In the genomic region with DNA sequence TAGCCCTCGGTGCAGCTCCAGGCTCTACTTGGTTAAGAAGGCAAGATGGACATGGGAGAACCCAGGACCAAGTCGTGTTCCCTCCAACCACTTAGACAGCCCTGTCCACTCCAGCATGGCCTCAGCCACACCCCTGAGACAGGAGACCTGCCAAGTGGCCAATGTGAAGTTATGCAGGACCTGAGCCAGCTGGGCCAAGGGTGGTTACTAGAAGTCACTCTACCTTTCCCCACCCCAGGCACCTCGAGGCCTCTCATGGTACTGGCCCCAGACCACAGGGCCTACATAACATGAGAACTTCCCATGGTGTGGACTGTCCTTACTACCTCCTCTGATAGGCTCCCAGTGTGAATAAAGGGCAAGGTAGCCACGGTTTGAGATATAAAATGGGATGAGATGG, we compare ENCODE assay signal across 10 mouse cellular contexts. TPM values are rescaled to one million over a fixed set of nuclear protein-coding genes. Genes with fewer than 3 reads are reported as not detected.
DNase-seq lines count a peak whose midpoint lies in the region; ATAC-seq and TF ChIP-seq lines count a peak whose summit lies in the region.
"Had no signal": no experiment of that assay in that cellular context is flagged by ENCODE, and none has a peak within 500 bp of the region (broad histone marks: within the 10 kb centered on the region; RNA-seq: fewer than 3 reads in every experiment).

No protein-coding gene starts in this region.

- H3K36me3 ChIP-seq in heart, embryonic 12.5 days: no peaks in the 10 kb centered on the region
- H3K36me3 ChIP-seq in kidney, embryonic 14.5 days (ENCODE audit: control insufficient read depth, insufficient read depth, low read length): no peaks in the 10 kb centered on the region
- H3K36me3 ChIP-seq in stomach, postnatal 0 days (ENCODE audit: control insufficient read depth, insufficient read depth, low read length): no peaks in the 10 kb centered on the region
- H3K36me3 ChIP-seq: liver, embryonic 13.5 days had no signal

- H3K9ac ChIP-seq in heart, embryonic 12.5 days: no peak overlapping the region
- H3K9ac ChIP-seq in kidney, embryonic 14.5 days (ENCODE audit: low read depth, low read length): no peak overlapping the region
- H3K9ac ChIP-seq in stomach, postnatal 0 days (ENCODE audit: low read length): no peak overlapping the region
- H3K9ac ChIP-seq: liver, embryonic 13.5 days had no signal

- H3K4me2 ChIP-seq in heart, embryonic 12.5 days: no peak overlapping the region
- H3K4me2 ChIP-seq in kidney, embryonic 14.5 days (replicated peaks; ENCODE audit: low read depth, low read length): no peak overlapping the region
- no peak overlapping the region for H3K4me2 ChIP-seq in stomach, postnatal 0 days (replicated peaks; ENCODE audit: low read depth)
- H3K4me2 ChIP-seq: liver, embryonic 13.5 days had no signal

- DNase-seq in lung, adult 2 months: peak; percentile 6
- DNase-seq in lung, postnatal 10 days: no peak
- peak; percentile 56 for DNase-seq in stomach, postnatal 0 days (ENCODE audit: low spot score)
- no peak for DNase-seq in urinary bladder, postnatal 14 days (ENCODE audit: low spot score)
- DNase-seq in thymus, postnatal 4 days: no peak
- DNase-seq: gastrocnemius, postnatal 10 days; liver, embryonic 13.5 days had no signal

- H3K4me1 ChIP-seq in lung, adult 2 months (ENCODE audit: control insufficient read depth, insufficient read depth, low read length): no peaks in the 10 kb centered on the region
- H3K4me1 ChIP-seq in heart, embryonic 12.5 days (replicated peaks): peaks cover 76% of the 10 kb centered on the region
- peaks cover 38% of the 10 kb centered on the region for H3K4me1 ChIP-seq in kidney, embryonic 14.5 days (ENCODE audit: control insufficient read depth, insufficient read depth, low read length)
- peaks cover 3% of the 10 kb centered on the region; the same call in 1 of the 2 replicates for H3K4me1 ChIP-seq in stomach, postnatal 0 days (replicated peaks; ENCODE audit: control insufficient read depth, insufficient read depth)

- 0 out of 2 replicates have a peak overlapping the region, but pooled peaks have one; percentile 22 for H3K27ac ChIP-seq in heart, embryonic 12.5 days (ENCODE audit: poor library complexity, severe bottlenecking)
- H3K27ac ChIP-seq in kidney, embryonic 14.5 days (ENCODE audit: low read depth, low read length): 0 out of 2 replicates have a peak overlapping the region, but pooled peaks have one; percentile 51
- no peak overlapping the region for H3K27ac ChIP-seq in stomach, postnatal 0 days (replicated peaks)
- H3K27ac ChIP-seq: liver, embryonic 13.5 days had no signal

- no peak for ATAC-seq in heart, embryonic 12.5 days (ENCODE audit: insufficient number of reproducible peaks, low FRiP score)
- ATAC-seq in kidney, embryonic 14.5 days (ENCODE audit: low FRiP score, low TSS enrichment): no peak
- ATAC-seq in stomach, postnatal 0 days (ENCODE audit: low FRiP score, low TSS enrichment): peak; percentile 20; the same call in 1 of the 2 replicates

- 49% methylated on average over 4 of the region's 4 CpGs for WGBS in lung, adult 2 months
- 46% methylated on average over 4 of the region's 4 CpGs for WGBS in heart, embryonic 12.5 days
- WGBS in kidney, embryonic 14.5 days: 53% methylated on average over 4 of the region's 4 CpGs
- 56% methylated on average over 4 of the region's 4 CpGs for WGBS in stomach, postnatal 0 days

- H3K4me3 ChIP-seq in lung, adult 2 months (replicated peaks; ENCODE audit: extremely low read depth, low read depth, low read length): no peak overlapping the region
- no peak overlapping the region for H3K4me3 ChIP-seq in heart, embryonic 12.5 days
- no peak overlapping the region for H3K4me3 ChIP-seq in kidney, embryonic 14.5 days (ENCODE audit: low read length)
- H3K4me3 ChIP-seq in stomach, postnatal 0 days (ENCODE audit: low read depth, low read length): no peak overlapping the region
- H3K4me3 ChIP-seq: erythroblast, embryonic 14.5 days; liver, embryonic 13.5 days had no signal

- no peaks in the 10 kb centered on the region for H3K27me3 ChIP-seq in heart, embryonic 12.5 days (replicated peaks)
- no peaks in the 10 kb centered on the region for H3K27me3 ChIP-seq in kidney, embryonic 14.5 days (ENCODE audit: control insufficient read depth, insufficient read depth, low read length)
- no peaks in the 10 kb centered on the region for H3K27me3 ChIP-seq in stomach, postnatal 0 days (ENCODE audit: control insufficient read depth, insufficient read depth, low read length)
- H3K27me3 ChIP-seq: liver, embryonic 13.5 days had no signal

- TF ChIP-seq EP300 in stomach, postnatal 0 days (optimal IDR thresholded peaks at IDR 0.05): no peak

- no peak for TF ChIP-seq CTCF in lung, adult 2 months (IDR thresholded peaks at IDR 0.05; ENCODE audit: insufficient read depth, low read length)
- no peak for TF ChIP-seq CTCF in stomach, postnatal 0 days (IDR thresholded peaks at IDR 0.05; ENCODE audit: low read depth)

- TF ChIP-seq POLR2A in lung, adult 2 months (IDR thresholded peaks at IDR 0.05; ENCODE audit: borderline replicate concordance, extremely low read depth, low read depth, low read length): no peak

- no peaks in the 10 kb centered on the region for H3K9me3 ChIP-seq in heart, embryonic 12.5 days (replicated peaks)
- no peaks in the 10 kb centered on the region for H3K9me3 ChIP-seq in kidney, embryonic 14.5 days (ENCODE audit: control insufficient read depth, low read length)
- H3K9me3 ChIP-seq in stomach, postnatal 0 days (ENCODE audit: control insufficient read depth, low read length): no peaks in the 10 kb centered on the region
- H3K9me3 ChIP-seq: liver, embryonic 13.5 days had no signal

RNA-seq across cellular contexts. Expression of a gene that starts 19.4 kb away (rescaled TPM):
- polyA plus RNA-seq in lung, adult 2 months (2012; rRNA removed): 1.9 and 3.2 TPM in 2 replicates
- 13.5 and 16.3 TPM in 2 replicates for polyA plus RNA-seq in heart, embryonic 12.5 days (2016; fragmentation: Nextera tagmentation; extraction: Ambion mirVana)
- polyA plus RNA-seq in kidney, embryonic 14.5 days (2014; fragmentation: Nextera tagmentation; extraction: Ambion mirVana): 3.0 and 4.0 TPM in 2 replicates
- 1.5 and 1.7 TPM in 2 replicates for polyA plus RNA-seq in stomach, postnatal 0 days (2015; fragmentation: Nextera tagmentation; extraction: Ambion mirVana)

RNA-seq across cellular contexts. Expression of a gene that starts 40.2 kb away (rescaled TPM):
- polyA plus RNA-seq in lung, adult 2 months (2012; rRNA removed): 11.4 and 11.9 TPM in 2 replicates
- 0.45 and 0.54 TPM in 2 replicates for polyA plus RNA-seq in heart, embryonic 12.5 days (2016; fragmentation: Nextera tagmentation; extraction: Ambion mirVana)
- polyA plus RNA-seq in kidney, embryonic 14.5 days (2014; fragmentation: Nextera tagmentation; extraction: Ambion mirVana): not detected in 2 replicates
- 0.06 TPM in 1 of 2 replicates, not detected in the other for polyA plus RNA-seq in stomach, postnatal 0 days (2015; fragmentation: Nextera tagmentation; extraction: Ambion mirVana)
- polyA plus RNA-seq: erythroblast, embryonic 14.5 days; liver, embryonic 13.5 days had no signal

RNA-seq across cellular contexts. Expression of a gene that starts 45.1 kb away (rescaled TPM):
- 0.17 and 0.65 TPM in 2 replicates for polyA plus RNA-seq in lung, adult 2 months (2012; rRNA removed)
- not detected in 2 replicates for polyA plus RNA-seq in heart, embryonic 12.5 days (2016; fragmentation: Nextera tagmentation; extraction: Ambion mirVana)
- 0.49 TPM in 1 of 2 replicates, not detected in the other for polyA plus RNA-seq in kidney, embryonic 14.5 days (2014; fragmentation: Nextera tagmentation; extraction: Ambion mirVana)
- 0.16 and 0.27 TPM in 2 replicates for polyA plus RNA-seq in stomach, postnatal 0 days (2015; fragmentation: Nextera tagmentation; extraction: Ambion mirVana)
- polyA plus RNA-seq: erythroblast, embryonic 14.5 days had no signal

RNA-seq across cellular contexts. Expression of a gene that starts 48.1 kb away (rescaled TPM):
- polyA plus RNA-seq in lung, adult 2 months (2012; rRNA removed): 6.4 and 6.5 TPM in 2 replicates
- polyA plus RNA-seq in heart, embryonic 12.5 days (2016; fragmentation: Nextera tagmentation; extraction: Ambion mirVana): not detected in 2 replicates
- 0.30 and 0.57 TPM in 2 replicates for polyA plus RNA-seq in kidney, embryonic 14.5 days (2014; fragmentation: Nextera tagmentation; extraction: Ambion mirVana)
- 18.1 and 18.5 TPM in 2 replicates for polyA plus RNA-seq in stomach, postnatal 0 days (2015; fragmentation: Nextera tagmentation; extraction: Ambion mirVana)

Comparison
In these comparisons a context has a peak if more than half of its experiments do, and no peak if none do; other contexts are left out.
1. DNase-seq: peak in lung, adult 2 months (single experiment) and stomach, postnatal 0 days (single experiment); none in lung, postnatal 10 days (single experiment), urinary bladder, postnatal 14 days (single experiment) and thymus, postnatal 4 days (single experiment).